Mouse (Mus musculus) layer of hippocampus, adult 11-12 months (tissue): ENCODE measurements at regions not wholly inside any gene's neighbourhood (a gene's known extent, or its start where the extent isn't known, plus 50 kb on each side); places are given as distances from the start of the nearest gene placed in this dataset.
A peak's percentile ranks its signal among the peaks of the same experiment; 100 is the strongest.
"Not testable (repeated sequence)": the region's sequence is repeated elsewhere in the genome, so short reads cannot be mapped to it uniquely, and the experiment has no call there.

Experiments
- DNase-seq: peaks from one replicate; pipeline ENCODE4 v3.0.0; 2022; ENCODE audit warnings: low spot score

GRCm38 (mm10) chr12:109749711-109750243, 149.6 kb upstream of the Rtl1 start:
- peak; percentile 60 for DNase-seq

DNA sequence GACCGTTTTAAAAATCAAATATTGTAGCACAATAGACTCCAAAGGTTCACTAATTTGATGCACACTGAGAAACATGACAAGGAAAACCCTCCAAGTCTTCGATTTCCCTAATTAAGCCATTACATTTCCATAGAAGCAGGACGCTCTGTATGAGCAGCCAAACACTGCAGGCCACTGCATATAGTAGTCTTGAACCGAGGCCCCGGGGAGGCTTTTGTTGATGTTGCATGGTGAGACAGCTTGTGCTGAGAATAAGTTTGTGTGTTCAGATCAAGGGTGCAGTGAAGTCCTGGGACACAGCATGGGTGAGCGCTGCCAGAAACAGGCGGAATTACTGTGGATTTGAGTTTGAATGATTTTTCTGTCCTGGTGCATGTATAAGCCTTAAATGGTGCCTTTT, 154.9 kb upstream of the Rtl1 start:
- no peak for DNase-seq

DNA sequence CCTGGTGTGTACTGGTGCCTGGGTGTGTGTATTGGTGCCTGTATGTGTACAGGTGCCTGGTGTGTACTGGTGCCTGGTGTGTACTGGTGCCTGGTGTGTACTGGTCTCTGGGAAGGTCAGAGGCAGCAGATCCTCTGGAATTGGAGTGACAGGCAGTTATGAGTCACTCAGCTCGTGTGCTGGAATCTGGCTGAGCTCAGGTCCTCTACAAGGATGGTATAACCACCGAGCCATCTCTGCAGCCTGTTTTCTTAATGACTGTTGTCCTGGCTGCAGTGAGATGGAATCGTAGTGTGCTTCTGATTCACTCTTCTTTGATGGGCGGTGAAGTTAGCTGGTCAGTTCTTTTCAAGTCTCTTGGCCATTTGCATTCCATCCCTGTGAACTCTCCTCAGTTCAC, 164.2 kb upstream of the Rtl1 start:
- no peak for DNase-seq

DNA sequence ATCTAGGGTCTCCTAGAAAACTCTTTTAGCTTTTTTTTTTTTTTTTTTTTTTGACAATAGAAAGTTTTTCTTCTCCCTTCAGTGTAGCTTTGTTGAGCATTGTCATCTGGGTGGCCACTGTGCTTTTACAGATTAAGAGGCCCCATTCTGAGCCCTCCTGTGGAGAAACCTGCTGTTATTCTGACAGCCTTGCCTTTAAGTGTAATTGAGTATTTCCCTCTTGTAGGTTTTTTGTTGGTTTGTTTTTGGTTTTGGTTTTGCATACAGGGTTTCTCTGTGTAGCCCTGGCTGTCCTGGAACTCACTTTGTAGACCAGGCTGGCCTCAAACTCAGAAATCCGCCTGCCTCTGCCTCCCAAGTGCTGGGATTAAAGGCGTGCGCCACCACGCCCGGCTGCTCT, 166.5 kb upstream of the Rtl1 start:
- DNase-seq, result not testable (repeated sequence)

GRCm38 (mm10) chr12:109772543-109772942, 172.4 kb upstream of the Rtl1 start:
- DNase-seq, result no peak

GRCm38 (mm10) chr12:109773909-109774313, 173.8 kb upstream of the Rtl1 start:
- no peak for DNase-seq

- DNase-seq, result no peak
These were observed 198.7 kb upstream of the Rtl1 start for GRCm38 (mm10) chr12:109798846-109799245.

DNA sequence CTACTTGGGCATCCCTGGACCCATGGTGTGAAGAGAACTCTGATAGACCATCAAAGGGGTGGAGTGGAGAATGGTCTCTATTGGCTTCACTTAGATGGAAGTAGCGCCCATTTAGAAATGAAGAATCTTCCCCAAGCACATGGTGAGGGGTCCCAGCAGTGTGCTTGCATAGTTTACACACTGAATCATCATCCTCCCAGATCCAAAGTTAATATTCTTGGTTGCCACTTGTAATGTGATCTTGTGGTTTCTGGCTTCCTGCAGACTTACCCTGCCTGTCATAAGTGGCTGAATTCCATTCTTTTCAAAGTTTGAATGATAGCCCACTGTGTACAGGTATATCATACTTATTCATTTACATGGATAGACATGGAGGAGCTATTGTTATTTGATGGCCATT, 199.3 kb upstream of the Rtl1 start:
- DNase-seq, result no peak

- DNase-seq, result peak; percentile 18
These were observed 227.2 kb upstream of the Rtl1 start for GRCm38 (mm10) chr12:109827241-109827915.

GRCm38 (mm10) chr12:109830303-109831020, 230.3 kb upstream of the Rtl1 start:
- no peak for DNase-seq

DNA sequence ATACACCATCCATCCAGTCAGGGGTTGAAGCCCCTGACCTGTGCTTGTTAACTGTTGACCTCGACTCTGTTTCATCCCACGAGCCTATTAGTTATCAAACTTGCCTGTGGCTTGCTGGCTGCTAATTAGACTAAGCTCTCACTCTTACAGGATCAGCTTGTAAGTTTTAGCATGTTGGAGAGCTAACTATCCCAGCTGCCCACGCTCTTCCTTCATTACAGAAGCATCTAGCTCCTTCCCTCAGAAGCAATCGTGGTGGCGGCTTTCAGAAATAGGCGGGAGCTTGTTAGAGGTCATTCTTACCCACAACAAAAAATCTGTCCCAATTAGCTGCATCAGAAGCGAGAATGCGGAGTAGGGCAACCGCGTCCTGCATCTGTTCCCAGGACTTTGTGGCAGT, 232.8 kb upstream of the Rtl1 start:
- no peak for DNase-seq

DNA sequence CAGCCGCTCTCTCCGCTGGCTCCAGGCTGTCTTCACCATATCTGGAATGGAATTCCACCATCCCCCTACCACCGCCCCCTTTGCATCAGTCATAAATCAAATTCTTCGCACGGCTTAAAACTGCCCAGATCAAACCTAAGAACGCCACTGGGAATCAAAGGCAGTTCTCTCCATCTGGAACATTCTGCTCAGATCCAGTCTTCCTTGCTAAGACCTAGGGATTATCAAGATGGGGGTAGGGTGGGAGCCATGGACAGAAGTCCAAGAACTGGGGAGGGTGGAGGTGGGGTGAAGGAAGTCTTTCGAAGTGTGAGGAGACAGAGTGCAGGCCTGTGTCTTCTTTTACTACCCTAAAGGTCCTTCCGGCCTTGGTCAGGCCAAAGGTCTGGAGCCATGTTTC, 236.4 kb upstream of the Rtl1 start:
- DNase-seq, result no peak

DNA sequence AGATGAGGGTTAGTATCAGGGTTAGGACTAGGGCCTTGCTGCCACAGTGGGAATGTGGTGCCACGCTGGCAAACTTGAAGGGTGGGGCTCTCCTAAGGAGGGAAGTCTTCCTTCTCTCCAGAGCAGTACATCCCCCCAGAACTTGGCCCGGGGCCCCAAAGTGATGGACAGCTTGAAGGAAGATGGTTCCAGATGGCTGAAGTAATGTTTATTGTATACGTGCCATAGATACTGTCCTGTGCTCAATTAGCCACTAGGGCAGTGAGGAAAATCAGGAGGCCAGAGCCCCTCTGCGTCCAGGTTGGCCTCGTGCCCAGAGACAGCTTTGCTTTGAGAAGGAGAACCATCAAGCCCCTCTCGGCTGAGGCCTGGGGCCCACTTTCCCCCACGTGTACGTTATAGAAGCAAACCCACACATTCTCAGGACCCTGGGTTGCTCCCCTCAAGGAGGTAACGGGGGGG, 239.0 kb upstream of the Rtl1 start:
- DNase-seq, result no peak

DNA sequence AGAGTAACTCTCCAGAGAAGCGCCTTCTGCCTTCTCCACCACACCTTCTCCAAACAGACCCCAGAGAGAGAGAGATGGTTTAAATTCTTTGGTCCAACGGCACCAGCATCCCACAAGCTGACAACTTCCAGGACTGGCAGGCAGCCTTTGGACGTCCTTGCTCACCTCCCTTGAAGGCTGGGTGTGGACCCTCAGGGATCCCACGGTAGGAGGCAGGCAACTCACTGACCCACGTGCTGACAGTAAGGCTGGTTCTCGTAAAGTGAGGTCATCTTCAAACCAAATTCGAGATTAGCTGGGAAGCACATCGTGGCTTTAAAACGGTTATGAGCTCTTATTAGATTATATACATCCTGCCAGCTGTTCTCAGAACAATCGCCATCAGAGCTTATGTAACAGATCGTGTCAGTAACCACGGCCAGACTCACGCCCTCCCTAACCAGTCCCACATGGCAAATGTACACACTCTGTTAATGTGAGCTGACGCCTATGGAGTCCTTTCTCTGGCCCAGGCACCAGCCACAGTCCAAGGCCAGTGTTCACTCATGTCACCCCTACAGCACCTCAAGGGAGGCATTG, 239.9 kb upstream of the Rtl1 start:
- DNase-seq, result no peak

- DNase-seq, result no peak
These were observed 244.8 kb upstream of the Rtl1 start for GRCm38 (mm10) chr12:109844723-109845601.

GRCm38 (mm10) chr12:109845602-109845906, 245.4 kb upstream of the Rtl1 start:
- DNase-seq, result no peak

DNA sequence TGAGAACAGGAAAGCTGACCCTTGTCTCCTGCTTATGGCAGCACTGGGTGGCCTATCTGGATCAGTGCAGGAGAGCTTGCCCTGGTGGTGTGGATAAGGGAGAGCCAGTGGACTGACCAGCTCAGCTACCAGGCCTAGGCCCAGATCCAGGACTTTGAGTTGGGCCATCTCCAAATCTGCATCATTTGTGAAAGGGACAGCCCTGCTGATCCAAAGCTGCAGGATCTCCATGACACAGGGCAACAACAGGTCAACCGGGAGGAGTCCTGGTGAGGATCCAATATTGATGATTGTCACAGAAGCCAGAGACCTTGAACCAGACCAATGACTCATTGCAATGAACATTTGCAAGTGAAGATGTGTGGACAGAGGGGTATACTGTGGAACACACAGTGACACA, 256.2 kb upstream of the Rtl1 start:
- no peak for DNase-seq

DNA sequence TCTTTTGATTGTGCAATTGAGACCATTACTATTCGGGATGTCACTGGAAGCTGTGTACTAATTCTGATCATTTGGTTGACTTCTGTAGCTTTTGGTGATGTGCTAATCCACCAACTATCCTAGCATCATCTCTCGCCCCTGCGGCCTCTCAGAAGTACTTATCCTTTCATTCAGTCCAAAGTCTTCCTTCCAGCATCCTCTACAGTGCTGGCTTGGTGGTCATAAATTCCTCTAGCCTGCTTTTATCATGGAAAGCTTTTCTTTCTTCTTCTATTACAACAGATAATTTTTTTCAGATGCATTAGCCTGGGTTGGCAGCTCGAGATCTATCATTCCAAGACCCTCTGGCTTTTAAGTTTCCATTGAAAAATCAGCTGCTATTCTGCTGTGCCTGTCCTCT, 257.6 kb upstream of the Rtl1 start:
- no peak for DNase-seq

GRCm38 (mm10) chr12:109864826-109865225, 264.7 kb upstream of the Rtl1 start:
- no peak for DNase-seq

DNA sequence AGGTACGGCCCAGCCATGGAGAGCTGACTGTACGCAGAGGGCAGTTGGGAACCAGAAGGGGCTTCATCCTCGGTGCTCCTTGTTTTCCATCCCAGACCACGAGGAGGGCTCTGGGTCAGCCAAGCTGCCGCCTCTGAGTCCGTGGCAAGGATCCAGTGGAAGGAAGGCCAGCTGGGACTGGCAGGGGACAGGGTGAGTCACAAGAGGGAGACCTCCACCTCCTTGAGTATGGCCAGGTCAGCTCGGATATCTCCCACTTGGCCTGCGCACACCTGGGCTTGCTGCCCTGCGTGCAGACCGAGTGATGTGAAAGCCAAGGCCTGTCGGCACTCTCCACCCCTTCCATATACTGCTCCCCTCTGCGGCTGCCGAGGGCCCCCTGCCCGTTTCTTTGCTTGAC, 270.9 kb upstream of the Rtl1 start:
- DNase-seq, result no peak

- DNase-seq, result no peak
These were observed 274.3 kb upstream of the Rtl1 start for GRCm38 (mm10) chr12:109874466-109874865.

DNA sequence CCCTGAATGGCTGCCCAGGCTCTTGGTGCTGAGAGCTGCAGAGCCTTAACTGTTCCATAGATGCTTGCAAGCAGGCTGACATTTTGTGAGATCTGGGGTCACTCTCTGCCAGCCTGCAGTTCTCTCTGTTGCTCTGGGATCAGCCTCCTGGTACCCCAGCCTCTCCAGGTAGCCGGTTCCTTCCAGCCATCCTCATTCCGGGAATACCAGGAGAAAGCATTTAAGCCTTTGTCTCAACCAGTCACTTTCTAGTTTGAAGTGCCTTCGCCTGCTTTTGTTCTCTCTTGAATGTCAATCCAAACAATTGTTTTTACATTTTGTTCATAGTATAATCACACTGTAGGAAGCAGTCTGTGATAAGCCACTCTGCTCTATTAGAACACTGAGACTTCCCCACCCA, 281.0 kb upstream of the Rtl1 start:
- DNase-seq, result no peak
